Mouse (Mus musculus) limb, embryonic 13.5 days (tissue): Measurements from ENCODE around the gene Golim4. TPM values are rescaled to one million over a fixed set of nuclear protein-coding genes. Genes with fewer than 3 reads are reported as not detected.
A peak's percentile ranks its signal among the peaks of the same experiment; 100 is the strongest.

Experiments used
- ATAC-seq: fragments of 200-750 bp; cut with Nextera tagmentation; 2 replicates; pipeline ENCODE4 v1.8.0; 2017; ENCODE audit warnings: low read depth, moderate number of reproducible peaks, moderate TSS enrichment; ENCODE audit not compliant: low FRiP score
- H3K27ac ChIP-seq: fragments of 300-500 bp; sonication (generic); 2 replicates; pipeline ENCODE4 v1.5.1; 2015; ENCODE audit warnings: inconsistent platforms, mild to moderate bottlenecking, moderate library complexity
- H3K27me3 ChIP-seq: fragments of 300-500 bp; sonication (generic); 2 replicates; pipeline ENCODE4 v1.6.1; 2015; ENCODE audit warnings: mild to moderate bottlenecking, inconsistent platforms
- H3K36me3 ChIP-seq: fragments of 300-500 bp; sonication (generic); 2 replicates; pipeline ENCODE4 v1.6.1; 2015; ENCODE audit warnings: inconsistent platforms, mild to moderate bottlenecking, moderate library complexity
- H3K4me1 ChIP-seq: fragments of 300-500 bp; sonication (generic); 2 replicates; pipeline ENCODE4 v1.6.1; 2015; ENCODE audit warnings: inconsistent platforms
- H3K4me2 ChIP-seq: fragments of 300-500 bp; sonication (generic); replicated peaks from 2 replicates; pipeline ENCODE4 v1.6.1; 2015; ENCODE audit warnings: inconsistent platforms, mild to moderate bottlenecking, moderate library complexity
- H3K4me3 ChIP-seq: fragments of 300-500 bp; sonication (generic); 2 replicates; pipeline ENCODE4 v1.5.1; 2015; ENCODE audit warnings: moderate library complexity, mild to moderate bottlenecking, inconsistent platforms
- H3K9ac ChIP-seq: fragments of 300-500 bp; sonication (generic); 2 replicates; pipeline ENCODE4 v1.6.1; 2015; ENCODE audit warnings: mild to moderate bottlenecking, inconsistent platforms
- H3K9me3 ChIP-seq: fragments of 300-500 bp; sonication (generic); 2 replicates; pipeline ENCODE4 v1.6.1; 2016; ENCODE audit warnings: inconsistent platforms
- WGBS: fragments of 180-500 bp; shearing (Covaris S2); methylation state at CpG from one replicate; pipeline ENCODE4 v1.1.7; 2015; 5-methylcytosine and 5-hydroxymethylcytosine counted together
- polyA plus RNA-seq: library from polyadenylated mRNA; unstranded; fragments of >200 nt; fragmentation: Nextera tagmentation; extraction: Ambion mirVana; gene quantifications from 2 replicates; pipeline ENCODE4 v1.2.1, GENCODE M21; 2015

Golim4 gene
- polyA plus RNA-seq, 1 experiment from 2014 or later, result 55.2 TPM

- no peak overlapping the region for H3K27ac ChIP-seq
- H3K27me3 ChIP-seq, result no peaks in the 10 kb centered on the region
- no peak overlapping the region for H3K4me2 ChIP-seq
- no peaks in the 10 kb centered on the region for H3K9me3 ChIP-seq
- 10% methylated on average over 4 of the region's 4 CpGs for WGBS
- no peak overlapping the region for H3K4me3 ChIP-seq
- ATAC-seq, result peak; percentile 67; the same call in 1 of the 2 replicates
- no peaks in the 10 kb centered on the region for H3K4me1 ChIP-seq
- H3K9ac ChIP-seq, result no peak overlapping the region
- peaks cover 7% of the 10 kb centered on the region for H3K36me3 ChIP-seq
These were observed 46.5 kb downstream of the Golim4 start for GRCm38 (mm10) chr3:75910257-75910656.

DNA sequence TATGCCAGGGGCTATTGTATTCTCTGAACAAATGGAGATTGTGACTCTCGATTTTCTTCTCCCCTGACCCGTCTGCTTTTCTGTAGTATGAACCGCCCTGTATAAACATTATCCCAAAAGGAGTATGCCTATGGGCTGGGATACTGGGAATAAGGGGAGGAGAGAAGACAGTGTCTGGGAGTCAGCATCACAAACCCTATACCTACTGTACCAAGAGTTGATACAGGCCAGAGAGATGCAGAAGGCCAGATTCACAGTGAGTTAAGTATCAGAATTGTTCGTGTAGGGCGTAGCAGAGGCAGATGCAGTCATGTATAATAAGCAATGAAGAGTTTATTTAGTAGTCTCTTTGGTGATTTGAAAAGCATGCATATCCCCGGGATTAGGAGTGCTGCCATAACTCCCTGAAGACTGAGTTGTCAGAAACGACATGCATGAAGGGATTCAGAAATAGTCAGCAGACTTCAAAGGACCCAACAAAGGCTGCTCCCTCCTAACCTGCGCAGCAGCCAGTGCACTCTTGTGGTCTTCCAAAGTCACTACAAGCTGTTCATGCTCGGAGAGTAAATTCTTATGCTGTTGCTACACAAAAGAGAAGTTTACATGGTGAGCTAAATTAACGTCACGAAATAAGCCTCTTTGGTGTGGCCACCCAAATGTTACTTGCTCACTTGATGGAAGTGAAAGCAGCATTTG lies 54.7 kb downstream of the Golim4 start:
- Histone ChIP-seq H3K4me2 (no peak overlapping the region), H3K4me1 (no peaks in the 10 kb centered on the region), H3K27me3 (no peaks in the 10 kb centered on the region), H3K9me3 (no peaks in the 10 kb centered on the region), H3K27ac (no peak overlapping the region), H3K9ac (no peak overlapping the region), H3K4me3 (no peak overlapping the region), H3K36me3 (peaks cover 53% of the 10 kb centered on the region)
- WGBS, result 82% methylated on average over 11 of the region's 11 CpGs
- no peak for ATAC-seq

GRCm38 (mm10) chr3:75895075-75895474 lies 61.7 kb downstream of the Golim4 start:
- Histone ChIP-seq H3K9ac (no peak overlapping the region), H3K4me3 (no peak overlapping the region), H3K9me3 (no peaks in the 10 kb centered on the region), H3K4me2 (no peak overlapping the region), H3K27me3 (no peaks in the 10 kb centered on the region; the same call in 1 of the 2 replicates), H3K4me1 (no peaks in the 10 kb centered on the region), H3K27ac (no peak overlapping the region), H3K36me3 (peaks cover 68% of the 10 kb centered on the region)
- 92% methylated on average over 5 of the region's 5 CpGs for WGBS
- no peak for ATAC-seq

DNA sequence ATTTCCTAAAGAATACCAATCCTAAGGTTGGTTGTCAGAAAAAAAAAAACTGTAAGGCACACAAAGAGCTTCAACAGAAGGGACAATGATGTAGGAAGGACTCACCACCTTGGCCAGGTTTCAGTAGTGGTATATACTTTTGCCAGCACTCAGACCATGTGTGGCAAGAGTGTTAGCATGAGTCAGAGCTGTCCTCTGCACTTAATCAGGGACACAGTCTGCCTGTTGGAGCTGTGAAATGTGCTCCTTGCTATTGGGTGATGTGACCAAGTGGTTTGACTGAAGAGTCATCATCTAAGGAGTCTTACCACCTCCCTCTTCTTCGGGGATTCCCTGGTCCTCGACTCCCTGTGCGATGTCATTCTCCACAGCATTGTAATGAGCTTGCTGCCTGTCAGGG lies 65.2 kb downstream of the Golim4 start:
- H3K9me3 ChIP-seq, result no peaks in the 10 kb centered on the region
- WGBS, result 92% methylated on average over 3 of the region's 3 CpGs
- peaks cover 78% of the 10 kb centered on the region for H3K36me3 ChIP-seq
- ATAC-seq, result no peak
- no peak overlapping the region for H3K9ac ChIP-seq
- no peak overlapping the region for H3K4me2 ChIP-seq
- H3K27me3 ChIP-seq, result no peaks in the 10 kb centered on the region; the same call in 1 of the 2 replicates
- H3K4me3 ChIP-seq, result no peak overlapping the region
- no peak overlapping the region for H3K27ac ChIP-seq
- no peaks in the 10 kb centered on the region for H3K4me1 ChIP-seq

- Histone ChIP-seq H3K4me1 (no peaks in the 10 kb centered on the region), H3K9ac (no peak overlapping the region), H3K4me3 (no peak overlapping the region), H3K27ac (no peak overlapping the region), H3K27me3 (no peaks in the 10 kb centered on the region; the same call in 1 of the 2 replicates), H3K36me3 (peaks cover 81% of the 10 kb centered on the region), H3K4me2 (no peak overlapping the region), H3K9me3 (no peaks in the 10 kb centered on the region)
- no peak for ATAC-seq
- WGBS, result 97% methylated on average over 1 of the region's 1 CpGs
These were observed 67.4 kb downstream of the Golim4 start for GRCm38 (mm10) chr3:75889323-75889722.

DNA sequence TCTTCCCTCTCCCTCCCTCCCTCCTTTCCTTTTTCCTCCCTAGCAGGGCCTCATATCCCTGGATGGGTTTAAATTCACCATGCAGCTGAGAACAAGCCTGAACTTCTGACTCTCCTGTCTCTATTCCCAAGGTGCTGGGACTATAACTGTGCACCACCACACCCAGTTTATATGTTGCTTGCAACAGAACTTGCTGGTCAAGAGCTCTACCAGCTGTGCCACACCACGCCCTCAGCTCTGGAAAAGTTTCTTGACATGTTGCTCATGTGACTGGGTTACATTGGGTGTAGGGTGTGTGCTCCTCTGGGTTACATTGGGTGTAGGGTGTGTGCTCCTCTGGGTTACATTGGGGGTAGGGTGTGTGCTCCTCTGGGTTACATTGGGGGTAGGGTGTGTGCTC lies 75.2 kb downstream of the Golim4 start:
- Histone ChIP-seq H3K27ac (no peak overlapping the region), H3K36me3 (peaks cover 71% of the 10 kb centered on the region), H3K4me3 (no peak overlapping the region), H3K4me1 (no peaks in the 10 kb centered on the region), H3K4me2 (no peak overlapping the region), H3K9me3 (0 out of 2 replicates have a peak, but pooled peaks cover 7% of the 10 kb centered on the region), H3K27me3 (no peaks in the 10 kb centered on the region), H3K9ac (no peak overlapping the region)
- WGBS, result 90% methylated on average over 1 of the region's 1 CpGs
- no peak for ATAC-seq

GRCm38 (mm10) chr3:75879269-75879668 lies 77.5 kb downstream of the Golim4 start:
- H3K27ac ChIP-seq, result no peak overlapping the region
- 0 out of 2 replicates have a peak, but pooled peaks cover 7% of the 10 kb centered on the region for H3K9me3 ChIP-seq
- peaks cover 60% of the 10 kb centered on the region for H3K36me3 ChIP-seq
- no peak overlapping the region for H3K4me2 ChIP-seq
- no peak for ATAC-seq
- 94% methylated on average over 2 of the region's 2 CpGs for WGBS
- H3K27me3 ChIP-seq, result no peaks in the 10 kb centered on the region
- H3K4me1 ChIP-seq, result no peaks in the 10 kb centered on the region
- H3K4me3 ChIP-seq, result no peak overlapping the region
- H3K9ac ChIP-seq, result no peak overlapping the region

- 36% methylated on average over 1 of the region's 1 CpGs for WGBS
- H3K27me3 ChIP-seq, result no peaks in the 10 kb centered on the region
- ATAC-seq, result peak; percentile 48; the same call in 1 of the 2 replicates
- H3K4me1 ChIP-seq, result no peaks in the 10 kb centered on the region
- no peak overlapping the region for H3K4me3 ChIP-seq
- peaks cover 2% of the 10 kb centered on the region; the same call in 1 of the 2 replicates for H3K36me3 ChIP-seq
- H3K27ac ChIP-seq, result no peak overlapping the region
- H3K4me2 ChIP-seq, result no peak overlapping the region
- no peaks in the 10 kb centered on the region for H3K9me3 ChIP-seq
- no peak overlapping the region for H3K9ac ChIP-seq
These were observed 87.9 kb downstream of the Golim4 start for GRCm38 (mm10) chr3:75868886-75869285.

DNA sequence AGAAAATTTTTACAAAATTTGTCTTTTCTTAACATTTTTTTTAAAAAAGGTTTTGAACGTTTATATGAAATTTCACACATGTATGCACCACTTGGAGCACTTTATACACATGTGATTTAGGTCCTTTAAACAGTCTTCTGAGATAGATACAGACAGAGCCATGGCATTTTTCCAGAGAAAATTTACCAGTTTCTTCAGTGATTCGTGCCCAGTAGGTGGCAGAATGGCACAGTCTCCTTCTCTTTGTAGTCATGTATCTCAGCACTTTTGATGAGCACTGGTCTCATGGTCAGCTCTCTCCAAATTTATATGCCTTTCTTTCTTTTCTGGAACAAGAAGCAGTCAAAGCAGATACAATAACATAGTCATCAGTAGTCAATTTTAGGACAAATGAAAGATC lies 92.5 kb downstream of the Golim4 start:
- Histone ChIP-seq H3K9me3 (no peaks in the 10 kb centered on the region), H3K4me1 (no peaks in the 10 kb centered on the region), H3K27ac (no peak overlapping the region), H3K9ac (no peak overlapping the region), H3K36me3 (no peaks in the 10 kb centered on the region), H3K4me3 (no peak overlapping the region), H3K4me2 (no peak overlapping the region), H3K27me3 (no peaks in the 10 kb centered on the region)
- WGBS, result 28% methylated on average over 2 of the region's 2 CpGs
- ATAC-seq, result no peak

DNA sequence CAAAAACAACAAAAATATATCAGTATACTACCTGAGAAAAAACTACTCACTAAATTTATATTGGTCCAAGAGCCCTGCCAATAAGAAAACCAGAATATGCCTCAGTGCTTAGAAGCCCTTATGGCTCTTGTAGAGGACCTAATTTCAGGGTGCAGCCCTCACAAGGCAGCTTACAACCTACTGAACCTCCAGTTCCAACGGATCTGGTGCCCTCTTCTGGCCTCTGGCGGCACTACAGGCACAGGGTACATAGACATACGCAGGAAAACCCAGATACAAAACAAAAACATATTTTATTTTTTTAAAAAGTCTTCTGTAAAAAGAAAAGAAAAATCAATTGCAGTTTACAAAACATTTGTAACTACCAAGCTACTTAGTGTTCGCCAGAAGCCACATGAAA lies 95.1 kb downstream of the Golim4 start:
- no peaks in the 10 kb centered on the region for H3K36me3 ChIP-seq
- no peak for ATAC-seq
- WGBS, result 31% methylated on average over 4 of the region's 4 CpGs

DNA sequence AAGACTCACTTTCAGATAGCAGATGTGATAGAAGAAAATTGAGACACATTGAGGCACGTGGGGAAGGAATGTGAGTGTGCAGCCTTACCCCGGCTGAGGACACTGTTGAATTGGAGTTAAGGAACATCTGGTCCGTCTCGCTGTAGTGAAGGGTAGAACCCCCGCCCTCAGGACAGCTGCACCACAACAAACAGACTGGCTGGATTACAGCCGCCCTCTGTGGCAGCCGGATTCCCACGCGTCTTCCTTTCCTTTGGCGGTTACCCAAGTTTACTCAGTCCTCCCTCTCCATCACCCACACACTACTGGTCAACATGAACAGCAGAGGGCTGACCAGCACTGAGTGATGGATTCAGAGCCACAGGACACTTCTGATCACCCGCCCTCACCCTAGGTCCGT lies 96.0 kb downstream of the Golim4 start:
- 63% methylated on average over 12 of the region's 12 CpGs for WGBS
- H3K4me2 ChIP-seq, result no peak overlapping the region
- H3K36me3 ChIP-seq, result no peaks in the 10 kb centered on the region
- ATAC-seq, result peak; percentile 90
- H3K4me3 ChIP-seq, result no peak overlapping the region
- H3K9me3 ChIP-seq, result no peaks in the 10 kb centered on the region
- H3K27me3 ChIP-seq, result no peaks in the 10 kb centered on the region
- H3K27ac ChIP-seq, result no peak overlapping the region
- H3K9ac ChIP-seq, result no peak overlapping the region
- no peaks in the 10 kb centered on the region for H3K4me1 ChIP-seq

More for the DNA sequence above, 95.1 kb downstream of the Golim4 start:
- Histone ChIP-seq H3K9me3 (no peaks in the 10 kb centered on the region), H3K9ac (no peak overlapping the region), H3K4me2 (no peak overlapping the region), H3K27me3 (no peaks in the 10 kb centered on the region), H3K4me1 (no peaks in the 10 kb centered on the region), H3K4me3 (no peak overlapping the region), H3K27ac (no peak overlapping the region)

DNA sequence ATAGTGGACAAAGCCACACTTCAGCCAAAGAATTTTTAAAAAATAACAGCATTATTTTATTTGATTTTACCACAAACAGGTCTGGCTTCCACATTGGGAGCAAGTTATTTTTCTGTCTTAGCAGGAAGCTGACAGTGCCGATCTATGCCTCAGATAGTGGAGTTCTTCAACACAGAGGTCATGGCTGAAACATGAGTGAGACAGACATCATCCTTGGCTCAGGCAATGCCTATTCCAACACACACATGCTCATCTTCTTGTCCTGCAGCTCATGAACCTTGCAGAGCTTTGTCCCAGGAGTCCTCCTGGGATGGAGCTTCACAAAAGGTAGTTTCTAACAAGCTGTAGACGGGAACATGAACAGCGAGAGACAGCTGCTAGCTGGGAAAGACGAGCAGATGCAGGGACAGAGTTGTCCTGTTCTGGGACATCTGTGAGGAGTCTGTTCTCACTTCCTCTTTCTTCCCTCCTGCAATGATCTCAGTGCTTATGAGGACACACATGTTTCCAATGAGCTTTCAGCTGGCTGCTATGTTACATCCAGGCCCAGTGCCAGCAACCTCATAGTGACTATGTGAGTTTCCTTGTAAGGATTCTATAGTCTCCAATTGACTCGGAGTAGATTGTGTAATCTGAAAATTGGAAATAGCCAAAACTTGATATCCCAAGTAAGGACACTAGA lies 121.3 kb downstream of the Golim4 start:
- H3K4me1 ChIP-seq, result no peaks in the 10 kb centered on the region
- no peak overlapping the region for H3K27ac ChIP-seq
- WGBS, result 61% methylated on average over 5 of the region's 5 CpGs
- peak; percentile 69; the same call in 1 of the 2 replicates for ATAC-seq
- H3K36me3 ChIP-seq, result no peaks in the 10 kb centered on the region
- H3K4me3 ChIP-seq, result no peak overlapping the region
- H3K9ac ChIP-seq, result no peak overlapping the region
- no peak overlapping the region for H3K4me2 ChIP-seq
- H3K9me3 ChIP-seq, result no peaks in the 10 kb centered on the region
- no peaks in the 10 kb centered on the region for H3K27me3 ChIP-seq
